Mouse (Mus musculus): ENCODE measurements around the gene Acap2. TPM values are rescaled to one million over a fixed set of nuclear protein-coding genes. Genes with fewer than 3 reads are reported as not detected.

The Acap2 gene
- total and polyA plus RNA-seq, 2 experiments from 2014 or later = 7.0 to 13.2 TPM

- DNase-seq (ENCODE audit: low spot score) = no peak
- 90% methylated on average over 8 of the region's 8 CpGs for WGBS
Measured at GRCm38 (mm10) chr16:31180843-31181242, 20.2 kb downstream of the Acap2 start.

GRCm38 (mm10) chr16:31179384-31179783 is 21.7 kb downstream of the Acap2 start:
- TF ChIP-seq CTCF (IDR thresholded peaks at IDR 0.05; ENCODE audit: low read depth) (no peak), EP300 (IDR thresholded peaks at IDR 0.05; ENCODE audit: low read depth) (no peak)

More at GRCm38 (mm10) chr16:31180843-31181242, 20.2 kb downstream of the Acap2 start:
- Histone ChIP-seq H3K4me1 (ENCODE audit: control insufficient read depth, insufficient read depth) (peaks cover 24% of the 10 kb centered on the region), H3K27ac (ENCODE audit: low read depth) (no peak overlapping the region), H3K4me2 (ENCODE audit: low read depth, low read length) (no peak overlapping the region), H3K4me3 (ENCODE audit: low read depth, low read length) (no peak overlapping the region), H3K9me3 (replicated peaks; ENCODE audit: control insufficient read depth, low read length) (no peaks in the 10 kb centered on the region), H3K27me3 (ENCODE audit: control insufficient read depth, insufficient read depth, low read length) (no peaks in the 10 kb centered on the region), H3K36me3 (replicated peaks; ENCODE audit: control insufficient read depth, insufficient read depth, low read length) (no peaks in the 10 kb centered on the region), H3K9ac (replicated peaks; ENCODE audit: low read depth, low read length) (no peak overlapping the region)
- no peak for ATAC-seq (ENCODE audit: insufficient read depth, low read depth)
- TF ChIP-seq CTCF (IDR thresholded peaks at IDR 0.05; ENCODE audit: low read depth) (no peak), EP300 (IDR thresholded peaks at IDR 0.05; ENCODE audit: low read depth) (no peak)

GRCm38 (mm10) chr16:31174880-31175638 is 26.0 kb downstream of the Acap2 start:
- H3K4me1 ChIP-seq (ENCODE audit: control insufficient read depth, insufficient read depth) = 0 out of 2 replicates have a peak, but pooled peaks cover 3% of the 10 kb centered on the region
- H3K27me3 ChIP-seq (ENCODE audit: control insufficient read depth, insufficient read depth, low read length) = no peaks in the 10 kb centered on the region
- DNase-seq (ENCODE audit: low spot score) = no peak
- no peak for ATAC-seq (ENCODE audit: insufficient read depth, low read depth)
- no peaks in the 10 kb centered on the region for H3K9me3 ChIP-seq (replicated peaks; ENCODE audit: control insufficient read depth, low read length)
- H3K36me3 ChIP-seq (replicated peaks; ENCODE audit: control insufficient read depth, insufficient read depth, low read length) = no peaks in the 10 kb centered on the region
- TF ChIP-seq EP300 (IDR thresholded peaks at IDR 0.05; ENCODE audit: low read depth) (no peak), CTCF (IDR thresholded peaks at IDR 0.05; ENCODE audit: low read depth) (no peak)
- H3K9ac ChIP-seq (replicated peaks; ENCODE audit: low read depth, low read length) = no peak overlapping the region
- WGBS = 73% methylated on average over 9 of the region's 9 CpGs
- H3K4me3 ChIP-seq (ENCODE audit: low read depth, low read length) = no peak overlapping the region
- no peak overlapping the region for H3K4me2 ChIP-seq (ENCODE audit: low read depth, low read length)
- no peak overlapping the region for H3K27ac ChIP-seq (ENCODE audit: low read depth)

More at GRCm38 (mm10) chr16:31179384-31179783, 21.7 kb downstream of the Acap2 start:
- no peak overlapping the region for H3K9ac ChIP-seq (replicated peaks; ENCODE audit: low read depth, low read length)
- H3K36me3 ChIP-seq (replicated peaks; ENCODE audit: control insufficient read depth, insufficient read depth, low read length) = no peaks in the 10 kb centered on the region
- no peak overlapping the region for H3K4me3 ChIP-seq (ENCODE audit: low read depth, low read length)
- WGBS = 63% methylated on average over 5 of the region's 5 CpGs
- H3K4me2 ChIP-seq (ENCODE audit: low read depth, low read length) = no peak overlapping the region
- peaks cover 16% of the 10 kb centered on the region for H3K4me1 ChIP-seq (ENCODE audit: control insufficient read depth, insufficient read depth)
- DNase-seq (ENCODE audit: low spot score) = no peak
- H3K9me3 ChIP-seq (replicated peaks; ENCODE audit: control insufficient read depth, low read length) = no peaks in the 10 kb centered on the region
- H3K27me3 ChIP-seq (ENCODE audit: control insufficient read depth, insufficient read depth, low read length) = no peaks in the 10 kb centered on the region
- ATAC-seq (ENCODE audit: insufficient read depth, low read depth) = no peak
- no peak overlapping the region for H3K27ac ChIP-seq (ENCODE audit: low read depth)

- DNase-seq (ENCODE audit: low spot score) (no peak), ATAC-seq (ENCODE audit: insufficient read depth, low read depth) (no peak)
- no peak overlapping the region for H3K27ac ChIP-seq (ENCODE audit: low read depth)
- no peaks in the 10 kb centered on the region for H3K9me3 ChIP-seq (replicated peaks; ENCODE audit: control insufficient read depth, low read length)
- peaks cover 7% of the 10 kb centered on the region for H3K4me1 ChIP-seq (ENCODE audit: control insufficient read depth, insufficient read depth)
- TF ChIP-seq EP300 (IDR thresholded peaks at IDR 0.05; ENCODE audit: low read depth) = no peak
- TF ChIP-seq CTCF (IDR thresholded peaks at IDR 0.05; ENCODE audit: low read depth) = no peak
- no peak overlapping the region for H3K9ac ChIP-seq (replicated peaks; ENCODE audit: low read depth, low read length)
- H3K4me2 ChIP-seq (ENCODE audit: low read depth, low read length) = no peak overlapping the region
- 91% methylated on average over 3 of the region's 3 CpGs for WGBS
- H3K4me3 ChIP-seq (ENCODE audit: low read depth, low read length) = no peak overlapping the region
- H3K27me3 ChIP-seq (ENCODE audit: control insufficient read depth, insufficient read depth, low read length) = no peaks in the 10 kb centered on the region
- no peaks in the 10 kb centered on the region for H3K36me3 ChIP-seq (replicated peaks; ENCODE audit: control insufficient read depth, insufficient read depth, low read length)
Measured at GRCm38 (mm10) chr16:31172229-31172628, 28.8 kb downstream of the Acap2 start.

- Histone ChIP-seq H3K9ac (replicated peaks; ENCODE audit: low read depth, low read length) (no peak overlapping the region), H3K27me3 (ENCODE audit: control insufficient read depth, insufficient read depth, low read length) (no peaks in the 10 kb centered on the region), H3K27ac (ENCODE audit: low read depth) (no peak overlapping the region), H3K4me3 (ENCODE audit: low read depth, low read length) (no peak overlapping the region), H3K4me1 (ENCODE audit: control insufficient read depth, insufficient read depth) (peaks cover 8% of the 10 kb centered on the region), H3K36me3 (replicated peaks; ENCODE audit: control insufficient read depth, insufficient read depth, low read length) (no peaks in the 10 kb centered on the region), H3K4me2 (ENCODE audit: low read depth, low read length) (no peak overlapping the region), H3K9me3 (replicated peaks; ENCODE audit: control insufficient read depth, low read length) (no peaks in the 10 kb centered on the region)
- TF ChIP-seq EP300 (IDR thresholded peaks at IDR 0.05; ENCODE audit: low read depth) = no peak
- no peak for TF ChIP-seq CTCF (IDR thresholded peaks at IDR 0.05; ENCODE audit: low read depth)
- DNase-seq (ENCODE audit: low spot score) (no peak), ATAC-seq (ENCODE audit: insufficient read depth, low read depth) (no peak)
Measured at GRCm38 (mm10) chr16:31171418-31171817, 29.6 kb downstream of the Acap2 start.

- H3K4me3 ChIP-seq (ENCODE audit: low read depth, low read length) = no peak overlapping the region
- no peak overlapping the region for H3K27ac ChIP-seq (ENCODE audit: low read depth)
- DNase-seq (ENCODE audit: low spot score) (no peak), ATAC-seq (ENCODE audit: insufficient read depth, low read depth) (no peak)
- H3K36me3 ChIP-seq (replicated peaks; ENCODE audit: control insufficient read depth, insufficient read depth, low read length) = no peaks in the 10 kb centered on the region
- no peaks in the 10 kb centered on the region for H3K9me3 ChIP-seq (replicated peaks; ENCODE audit: control insufficient read depth, low read length)
- H3K27me3 ChIP-seq (ENCODE audit: control insufficient read depth, insufficient read depth, low read length) = no peaks in the 10 kb centered on the region
- WGBS = 97% methylated on average over 8 of the region's 8 CpGs
- H3K4me1 ChIP-seq (ENCODE audit: control insufficient read depth, insufficient read depth) = peaks cover 8% of the 10 kb centered on the region
- 0 out of 2 replicates have a peak, but pooled peaks have one; percentile 1 for TF ChIP-seq CTCF (IDR thresholded peaks at IDR 0.05; ENCODE audit: low read depth)
- no peak for TF ChIP-seq EP300 (IDR thresholded peaks at IDR 0.05; ENCODE audit: low read depth)
- H3K4me2 ChIP-seq (ENCODE audit: low read depth, low read length) = no peak overlapping the region
- H3K9ac ChIP-seq (replicated peaks; ENCODE audit: low read depth, low read length) = no peak overlapping the region
Measured at GRCm38 (mm10) chr16:31170297-31170696, 30.7 kb downstream of the Acap2 start.

Measured in heart, postnatal 0 days (tissue).